Mouse (Mus musculus): ENCODE results near the gene Eif4g3.

The Eif4g3 gene

DNA sequence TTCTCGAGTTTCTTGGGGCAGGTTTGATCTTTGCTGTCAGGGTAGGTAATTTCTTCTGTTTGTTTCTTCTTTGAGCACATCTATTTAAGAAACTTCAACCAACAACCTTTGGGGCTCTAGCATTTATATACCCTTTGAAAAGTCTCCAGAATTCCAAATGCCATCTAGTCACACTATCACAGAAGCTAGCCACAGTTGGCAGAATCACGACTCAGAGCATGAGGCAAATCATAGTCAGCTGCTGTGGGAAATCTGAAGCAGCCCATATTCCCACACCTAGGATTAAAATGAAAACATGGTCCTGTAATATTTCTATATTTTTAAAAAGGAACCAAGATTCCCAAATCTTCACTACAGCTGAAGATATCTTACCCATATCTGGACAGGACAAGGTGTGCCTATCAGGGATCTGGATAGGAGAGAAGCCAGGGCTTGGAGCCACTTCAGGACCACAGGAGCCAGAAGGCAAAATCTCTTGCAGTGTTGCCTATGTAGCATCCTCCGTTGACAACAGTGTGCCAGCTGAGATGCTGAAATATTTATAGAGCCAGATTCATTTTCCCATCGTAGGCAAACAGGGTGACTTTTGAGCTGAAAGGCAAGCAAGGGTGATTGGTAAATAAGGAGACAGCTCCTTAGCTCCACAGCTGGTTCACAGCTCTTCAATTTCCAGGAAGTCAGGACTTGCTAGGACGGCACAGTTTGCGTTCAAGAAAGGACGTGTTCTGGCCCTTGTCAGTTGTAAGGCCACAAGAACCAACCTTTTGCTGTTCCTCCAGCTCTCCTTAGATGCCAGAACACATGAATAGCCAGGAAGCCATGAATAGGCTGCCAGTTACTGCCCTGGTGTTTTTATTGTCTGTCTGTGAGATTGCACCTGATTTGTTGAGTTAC lies 70.8 kb downstream of the Eif4g3 start:
- no peak for DNase-seq (ENCODE audit: low spot score)

GRCm38 (mm10) chr4:138064882-138065592 lies 72.2 kb downstream of the Eif4g3 start:
- DNase-seq (ENCODE audit: low spot score) = no peak

DNA sequence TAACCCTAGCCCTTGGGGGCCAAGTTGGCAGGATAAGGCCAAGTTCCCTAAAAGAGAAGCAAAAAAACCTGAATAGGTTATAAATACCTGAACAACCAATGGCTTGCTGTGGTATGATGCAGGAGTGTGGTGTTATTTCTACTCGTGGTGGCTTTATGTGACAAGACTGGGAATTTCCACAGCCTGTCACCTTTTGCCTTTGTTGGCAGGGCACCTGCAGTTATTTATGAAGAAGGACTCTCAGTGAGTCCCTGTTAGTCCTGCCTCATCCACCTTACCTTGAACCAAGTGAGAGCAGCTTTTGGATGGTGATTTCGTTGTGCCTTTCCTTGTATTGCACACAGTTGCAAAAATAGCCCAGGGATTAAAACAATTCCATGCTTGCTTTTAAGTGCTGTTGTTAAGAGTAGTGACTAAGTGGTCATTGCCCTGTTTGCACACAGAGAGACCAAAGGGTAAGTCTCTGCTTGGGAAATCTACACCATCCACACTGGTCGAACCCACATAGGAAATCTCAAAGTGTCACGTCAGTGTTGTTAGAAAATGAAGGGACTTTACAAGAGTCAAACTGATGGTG lies 72.9 kb downstream of the Eif4g3 start:
- DNase-seq (ENCODE audit: low spot score) = no peak

GRCm38 (mm10) chr4:138066421-138066820 lies 73.6 kb downstream of the Eif4g3 start:
- DNase-seq (ENCODE audit: low spot score) = no peak

- no peak for DNase-seq (ENCODE audit: low spot score)
Measured at GRCm38 (mm10) chr4:138067858-138068257, 75.0 kb downstream of the Eif4g3 start.

GRCm38 (mm10) chr4:138068598-138068997 lies 75.8 kb downstream of the Eif4g3 start:
- DNase-seq (ENCODE audit: low spot score) = peak; percentile 75

GRCm38 (mm10) chr4:138069371-138069770 lies 76.5 kb downstream of the Eif4g3 start:
- no peak for DNase-seq (ENCODE audit: low spot score)

GRCm38 (mm10) chr4:138071497-138071896 lies 78.7 kb downstream of the Eif4g3 start:
- DNase-seq (ENCODE audit: low spot score) = no peak

DNA sequence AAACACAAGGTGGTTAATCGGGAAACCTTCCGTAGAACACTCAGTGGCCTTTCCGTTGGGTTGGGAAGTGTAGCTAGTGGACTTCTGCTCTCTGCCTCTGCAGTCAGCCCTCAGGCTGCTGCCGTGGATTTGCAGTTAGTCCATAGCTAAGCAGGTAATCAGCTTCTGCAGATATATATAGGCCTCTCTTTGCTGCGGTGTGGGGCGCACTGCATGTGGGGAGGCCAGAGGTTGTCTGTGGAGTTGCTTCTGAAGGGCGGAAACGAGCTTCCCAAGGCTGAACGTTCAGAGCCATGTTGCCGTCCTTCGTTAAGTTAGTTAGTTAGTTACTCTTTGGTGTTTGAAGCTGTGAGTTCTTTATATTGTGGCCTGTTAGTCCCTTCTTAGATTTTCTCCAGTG lies 80.3 kb downstream of the Eif4g3 start:
- DNase-seq (ENCODE audit: low spot score) = no peak

- DNase-seq (ENCODE audit: low spot score) = no peak
Measured at GRCm38 (mm10) chr4:138073531-138073930, 80.7 kb downstream of the Eif4g3 start.

- DNase-seq (ENCODE audit: low spot score) = no peak
Measured at GRCm38 (mm10) chr4:138074896-138075584, 82.2 kb downstream of the Eif4g3 start.

DNA sequence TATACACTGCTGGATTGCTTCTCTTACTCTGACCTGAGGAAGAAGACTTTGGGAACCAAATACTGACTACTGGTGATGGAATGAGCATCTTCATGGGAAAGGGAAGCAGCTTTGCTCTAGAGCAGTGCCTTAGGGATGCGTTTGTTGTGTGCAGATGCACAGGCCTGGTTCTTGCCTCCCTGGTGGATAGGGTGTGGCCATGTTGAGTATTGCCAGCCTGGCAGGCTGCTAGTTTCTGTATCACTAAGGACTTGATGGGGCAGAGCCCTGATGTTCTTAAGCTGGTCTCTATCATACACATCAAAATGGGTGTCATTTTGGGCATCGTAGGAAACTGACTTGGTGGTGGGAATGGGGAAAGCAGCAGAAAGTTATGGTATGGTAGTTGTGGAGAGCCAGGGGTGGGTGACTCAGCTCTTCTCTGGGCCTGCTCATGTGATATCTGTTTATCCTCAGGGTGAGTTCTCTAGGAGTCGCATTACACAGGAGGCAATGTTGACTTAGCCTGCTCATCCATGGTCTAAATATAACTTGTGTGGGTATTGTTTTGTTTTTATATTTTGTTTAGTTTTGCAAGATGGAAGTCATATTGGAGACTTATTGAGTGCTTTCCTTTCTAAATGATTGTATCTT lies 85.0 kb downstream of the Eif4g3 start:
- no peak for DNase-seq (ENCODE audit: low spot score)

DNA sequence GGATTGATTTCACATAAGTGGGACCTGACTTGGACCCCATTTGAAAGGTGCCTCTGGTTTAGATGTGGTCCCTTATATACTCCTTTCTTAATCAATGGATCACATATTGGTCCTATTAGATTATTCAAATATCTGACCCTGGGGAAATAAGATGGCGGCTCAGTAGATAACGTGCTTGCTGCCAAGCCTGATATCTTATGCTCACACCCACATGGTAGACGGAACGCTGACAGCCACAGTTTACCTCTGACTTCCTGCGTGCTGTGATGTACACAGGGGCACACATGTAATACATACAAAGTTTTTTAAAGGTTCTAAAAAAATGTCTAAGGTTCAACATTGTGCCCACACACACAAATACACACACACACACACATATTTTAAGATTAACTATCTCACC lies 86.4 kb downstream of the Eif4g3 start:
- no peak for DNase-seq (ENCODE audit: low spot score)

DNA sequence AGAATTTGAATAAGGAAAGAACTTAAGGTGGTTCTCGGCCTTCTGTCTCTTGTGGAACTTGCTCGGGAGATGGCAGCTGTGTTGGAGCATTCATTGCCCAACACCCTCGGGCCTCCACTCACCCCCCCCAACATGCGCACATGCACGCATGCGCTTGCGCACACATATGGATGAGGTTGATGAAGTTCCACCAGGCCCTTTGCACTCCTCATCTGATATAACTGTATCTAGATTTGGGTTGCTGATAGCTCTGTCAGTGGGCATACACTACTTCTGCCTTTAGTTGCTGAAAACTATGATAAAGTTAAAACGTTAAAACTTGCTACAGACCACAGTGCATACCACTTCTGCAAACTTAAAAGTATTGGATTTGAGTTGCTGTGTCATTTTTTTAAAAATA lies 89.6 kb downstream of the Eif4g3 start:
- no peak for DNase-seq (ENCODE audit: low spot score)

DNA sequence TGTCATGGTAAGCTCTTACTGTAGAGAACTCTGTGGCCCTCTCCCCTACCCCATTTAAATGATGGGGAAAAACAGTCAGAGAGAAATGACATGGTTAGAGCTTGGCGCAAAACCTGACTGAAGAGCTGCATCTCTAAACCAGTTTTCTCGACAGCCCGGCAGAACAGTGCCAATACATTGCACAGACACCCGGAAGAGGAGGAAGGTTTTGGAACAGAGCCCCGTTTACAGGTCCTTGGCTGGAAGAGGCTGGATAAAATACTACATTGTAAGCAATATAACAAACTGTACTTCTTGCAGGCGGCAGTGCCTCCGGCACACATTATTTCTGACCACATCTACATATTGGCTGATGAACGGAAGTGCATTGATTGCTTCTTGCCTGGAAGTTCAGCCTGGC lies 91.3 kb downstream of the Eif4g3 start:
- DNase-seq (ENCODE audit: low spot score) = no peak

DNA sequence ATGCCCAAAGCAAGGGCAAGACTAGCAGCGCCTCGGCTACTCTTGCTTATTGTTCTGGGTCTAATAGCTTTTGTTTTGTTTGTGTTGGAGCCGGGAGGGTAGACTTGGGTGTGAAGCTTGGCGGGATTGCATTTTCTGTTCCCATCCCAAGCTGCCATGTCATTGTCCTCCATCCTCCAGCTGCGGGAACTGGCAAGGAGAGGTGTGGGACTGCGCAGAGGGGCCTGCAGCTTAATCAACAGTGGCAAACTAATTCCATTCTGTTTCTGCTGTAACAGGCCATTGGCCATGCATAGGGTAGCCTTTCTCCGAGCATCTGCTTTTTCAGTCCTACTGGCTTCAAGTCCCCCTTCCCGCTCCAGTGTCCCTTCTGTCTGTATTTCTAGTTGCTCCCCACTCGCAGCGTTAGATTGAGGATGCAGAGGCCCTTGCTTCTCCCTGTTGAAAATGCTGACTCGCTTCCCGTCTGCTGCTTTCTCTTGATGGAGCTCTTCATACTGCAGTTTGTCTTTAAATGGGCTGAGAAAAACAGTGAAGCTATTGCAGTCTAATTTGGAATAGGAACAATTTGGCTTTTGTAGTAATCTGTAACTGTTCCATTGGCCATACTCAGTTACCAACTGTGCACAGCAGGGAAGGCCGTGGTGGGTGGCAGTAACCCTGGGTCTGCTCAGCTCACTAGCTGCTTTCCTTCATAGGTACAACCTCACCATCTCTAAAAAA lies 92.2 kb downstream of the Eif4g3 start:
- DNase-seq (ENCODE audit: low spot score) = no peak

- no peak for DNase-seq (ENCODE audit: low spot score)
Measured at GRCm38 (mm10) chr4:138086949-138087348, 94.1 kb downstream of the Eif4g3 start.

DNA sequence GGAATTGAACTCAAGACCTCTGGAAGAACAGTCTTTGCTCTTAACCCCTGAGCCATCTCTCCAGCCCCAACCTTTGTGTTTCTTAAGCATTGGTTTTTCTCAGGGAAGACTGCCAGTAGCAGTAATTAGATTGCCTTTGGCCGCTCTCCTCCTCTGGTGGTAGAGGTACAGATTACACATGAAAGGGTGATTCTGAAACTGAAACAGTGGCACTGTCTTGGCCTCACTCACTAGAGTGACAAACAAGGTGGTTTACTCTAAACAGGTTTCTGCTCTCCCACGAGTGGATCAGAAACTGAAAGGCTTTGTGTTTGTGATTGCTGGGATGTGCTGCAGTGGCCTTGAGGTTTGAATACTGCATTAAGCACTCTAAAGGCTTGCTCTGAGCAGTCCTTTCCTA lies 96.7 kb downstream of the Eif4g3 start:
- no peak for DNase-seq (ENCODE audit: low spot score)

DNA sequence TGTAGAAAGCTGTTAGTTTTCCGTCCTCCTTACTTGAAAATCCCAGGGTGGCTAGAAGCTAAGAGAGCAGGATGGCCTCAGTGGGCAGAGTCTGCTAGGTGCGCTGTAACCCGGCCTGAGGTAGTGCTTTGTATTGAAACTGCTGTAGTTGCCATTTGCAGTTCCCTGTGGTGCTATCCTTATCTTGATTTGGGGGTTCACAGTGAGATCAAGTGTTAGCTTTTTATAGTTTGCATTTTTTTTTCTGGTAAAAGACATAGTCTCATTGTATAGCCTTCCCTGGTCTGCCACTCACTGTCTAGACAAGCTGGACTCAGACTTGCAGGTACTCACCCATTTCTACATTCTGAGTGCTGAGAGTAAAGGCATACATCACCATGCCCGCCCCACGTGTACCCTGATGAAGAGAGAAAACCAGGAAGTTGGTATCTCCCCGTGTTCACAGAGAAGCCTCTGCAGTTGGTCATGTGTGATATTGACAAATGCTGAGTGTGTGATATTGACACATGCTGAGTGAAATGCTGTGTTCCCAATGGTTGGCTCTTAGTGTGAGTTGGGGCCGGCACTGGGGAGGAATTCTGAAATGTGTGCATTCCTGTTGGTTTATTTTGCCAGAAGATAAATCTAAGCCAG lies 98.9 kb downstream of the Eif4g3 start:
- no peak for DNase-seq (ENCODE audit: low spot score)

DNA sequence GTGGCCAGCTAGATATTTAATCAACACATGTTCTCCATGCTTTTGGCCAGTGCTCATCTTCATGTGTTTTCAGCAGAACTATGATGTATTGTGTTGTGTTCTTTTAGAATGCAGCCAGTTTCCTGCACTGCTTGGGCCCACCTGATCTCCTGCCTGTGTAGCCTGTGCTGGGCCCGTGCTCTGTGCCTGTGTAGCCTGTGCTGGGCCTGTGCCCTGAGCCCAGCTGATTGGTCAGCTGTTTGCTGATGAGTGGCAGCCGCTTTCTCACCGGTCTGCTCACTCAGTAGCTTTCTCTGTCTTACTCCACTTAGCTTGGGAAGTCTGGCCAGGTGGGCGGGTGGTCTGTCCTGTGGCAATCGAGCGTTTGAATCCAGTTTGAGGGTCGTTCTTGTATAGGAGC lies 107.6 kb downstream of the Eif4g3 start:
- DNase-seq (ENCODE audit: low spot score) = no peak

- no peak for DNase-seq (ENCODE audit: low spot score)
Measured at GRCm38 (mm10) chr4:138101795-138102194, 109.0 kb downstream of the Eif4g3 start.

Measured in left cerebral cortex, adult 11 months (tissue).